Comparison of ENCODE assay signal across 8 mouse cellular contexts in genomic region chr15:12320441-12321090, GRCm38 (mm10). TPM values are rescaled to one million over a fixed set of nuclear protein-coding genes. Genes with fewer than 3 reads are reported as not detected.
DNase-seq lines count a peak whose midpoint lies in the region; ATAC-seq and TF ChIP-seq lines count a peak whose summit lies in the region.

No protein-coding gene starts in this region.

- no peak for DNase-seq in left cerebral cortex, adult 2 months (ENCODE audit: extremely low spot score in 1 of 2, low spot score in 2 of 2)
- DNase-seq in left cerebral cortex, adult 11 months (ENCODE audit: low spot score): no peak
- peak; percentile 49 for DNase-seq in embryonic facial prominence, embryonic 14.5 days (ENCODE audit: low spot score)
- no peak for DNase-seq in urinary bladder, adult 2 months (ENCODE audit: low spot score)
- no peak for DNase-seq in c-Kit-positive CD71-positive TER-119-positive erythroid progenitor cells, embryonic 14.5 days (ENCODE audit: low spot score)
- no peak for DNase-seq in testis, postnatal 10 days (ENCODE audit: low spot score)

- peak overlapping the region; percentile 84; the same call in 1 of the 2 replicates for H3K27ac ChIP-seq in left cerebral cortex, adult 2 months
- peak overlapping the region; percentile 95 for H3K27ac ChIP-seq in embryonic facial prominence, embryonic 14.5 days (replicated peaks; ENCODE audit: low read depth, low read length)
- peak overlapping the region; percentile 74; the same call in 1 of the 2 replicates for H3K27ac ChIP-seq in intestine, embryonic 16.5 days (ENCODE audit: low read length)
- H3K27ac ChIP-seq in neural tube, embryonic 12.5 days: no peak overlapping the region

- no peak for TF ChIP-seq CTCF in left cerebral cortex, adult 2 months (IDR thresholded peaks at IDR 0.05)

- H3K27me3 ChIP-seq in embryonic facial prominence, embryonic 14.5 days (replicated peaks; ENCODE audit: control insufficient read depth, insufficient read depth, low read length): 0 out of 2 replicates have a peak, but pooled peaks cover 3% of the 10 kb centered on the region
- H3K27me3 ChIP-seq in intestine, embryonic 16.5 days (replicated peaks; ENCODE audit: control insufficient read depth, insufficient read depth, low read length): no peaks in the 10 kb centered on the region
- peaks cover 4% of the 10 kb centered on the region; the same call in 1 of the 2 replicates for H3K27me3 ChIP-seq in neural tube, embryonic 12.5 days (replicated peaks)

- H3K4me3 ChIP-seq in left cerebral cortex, adult 2 months: peak overlapping the region; percentile 100
- H3K4me3 ChIP-seq in embryonic facial prominence, embryonic 14.5 days (ENCODE audit: low read depth, low read length): peak overlapping the region; percentile 100
- H3K4me3 ChIP-seq in intestine, embryonic 16.5 days (ENCODE audit: low read length): peak overlapping the region; percentile 98
- peak overlapping the region; percentile 94 for H3K4me3 ChIP-seq in neural tube, embryonic 12.5 days

- intact Hi-C loops in left cerebral cortex, adult 2 months (cut with DNase I): loop anchor here (5.0 to 10.0 kb wide), 4 partner anchors 113 to 916 kb away; partner anchors contain the start of genes Mtmr12 and Pdzd2

- H3K9ac ChIP-seq in embryonic facial prominence, embryonic 14.5 days (ENCODE audit: low read depth, low read length): peak overlapping the region; percentile 99
- peak overlapping the region; percentile 79 for H3K9ac ChIP-seq in intestine, embryonic 16.5 days (ENCODE audit: low read depth, low read length)
- peak overlapping the region; percentile 98 for H3K9ac ChIP-seq in neural tube, embryonic 12.5 days

- ATAC-seq in embryonic facial prominence, embryonic 14.5 days (ENCODE audit: low read depth): no peak
- no peak for ATAC-seq in intestine, embryonic 16.5 days
- ATAC-seq in neural tube, embryonic 12.5 days (ENCODE audit: low FRiP score, low read depth): peak; percentile 0; the same call in 1 of the 2 replicates

- 3% methylated on average over 22 of the region's 22 CpGs for WGBS in embryonic facial prominence, embryonic 14.5 days
- WGBS in intestine, embryonic 16.5 days: 3% methylated on average over 22 of the region's 22 CpGs
- 5% methylated on average over 22 of the region's 22 CpGs for WGBS in neural tube, embryonic 12.5 days

- 0 out of 2 replicates have a peak, but pooled peaks cover 2% of the 10 kb centered on the region for H3K36me3 ChIP-seq in embryonic facial prominence, embryonic 14.5 days (ENCODE audit: control insufficient read depth, insufficient read depth, low read length)
- no peaks in the 10 kb centered on the region for H3K36me3 ChIP-seq in intestine, embryonic 16.5 days (ENCODE audit: control insufficient read depth, insufficient read depth, low read length)
- H3K36me3 ChIP-seq in neural tube, embryonic 12.5 days: 0 out of 2 replicates have a peak, but pooled peaks cover under 1% of the 10 kb centered on the region

- no peaks in the 10 kb centered on the region for H3K9me3 ChIP-seq in embryonic facial prominence, embryonic 14.5 days (ENCODE audit: control insufficient read depth, low read length)
- H3K9me3 ChIP-seq in intestine, embryonic 16.5 days (ENCODE audit: control insufficient read depth, low read length): no peaks in the 10 kb centered on the region
- H3K9me3 ChIP-seq in neural tube, embryonic 12.5 days: no peaks in the 10 kb centered on the region

- H3K4me2 ChIP-seq in embryonic facial prominence, embryonic 14.5 days (ENCODE audit: low read depth, low read length): peak overlapping the region; percentile 82
- H3K4me2 ChIP-seq in intestine, embryonic 16.5 days (ENCODE audit: low read depth, low read length): peak overlapping the region; percentile 72
- H3K4me2 ChIP-seq in neural tube, embryonic 12.5 days (replicated peaks): peak overlapping the region; percentile 72

- peaks cover 19% of the 10 kb centered on the region for H3K4me1 ChIP-seq in embryonic facial prominence, embryonic 14.5 days (ENCODE audit: control insufficient read depth, insufficient read depth, low read length)
- peaks cover 11% of the 10 kb centered on the region for H3K4me1 ChIP-seq in intestine, embryonic 16.5 days (ENCODE audit: control insufficient read depth, insufficient read depth, low read length)
- peaks cover 15% of the 10 kb centered on the region for H3K4me1 ChIP-seq in neural tube, embryonic 12.5 days

RNA-seq across cellular contexts. Expression of gene Golph3, which starts 0.7 kb away (rescaled TPM):
- 100 to 1,000 TPM; 103 to 108 TPM for total RNA-seq in left cerebral cortex, adult 2 months (2021)
- polyA plus RNA-seq in embryonic facial prominence, embryonic 14.5 days (2014; fragmentation: Nextera tagmentation; extraction: Ambion mirVana): 115 and 118 TPM in 2 replicates
- polyA plus RNA-seq in intestine, embryonic 16.5 days (2015; fragmentation: Nextera tagmentation; extraction: Ambion mirVana): 66.9 and 74.3 TPM in 2 replicates
- 96.7 and 98.4 TPM in 2 replicates for polyA plus RNA-seq in neural tube, embryonic 12.5 days (2016; fragmentation: Nextera tagmentation; extraction: Ambion mirVana)
- 118 and 141 TPM in 2 replicates for polyA plus RNA-seq in urinary bladder, adult 2 months (2012; rRNA removed)

RNA-seq across cellular contexts. Expression of gene 1810049J17Rik, which starts 1.1 kb away (rescaled TPM):
- total RNA-seq in left cerebral cortex, adult 2 months (2021): 1 to 10 TPM; 1.2 to 2.6 TPM
- 2.1 and 2.9 TPM in 2 replicates for polyA plus RNA-seq in embryonic facial prominence, embryonic 14.5 days (2014; fragmentation: Nextera tagmentation; extraction: Ambion mirVana)
- polyA plus RNA-seq in intestine, embryonic 16.5 days (2015; fragmentation: Nextera tagmentation; extraction: Ambion mirVana): 0.81 and 2.1 TPM in 2 replicates
- polyA plus RNA-seq in neural tube, embryonic 12.5 days (2016; fragmentation: Nextera tagmentation; extraction: Ambion mirVana): 1.5 and 1.6 TPM in 2 replicates
- 0.19 TPM in 1 of 2 replicates, not detected in the other for polyA plus RNA-seq in urinary bladder, adult 2 months (2012; rRNA removed)
